Mouse (Mus musculus) heart, embryonic 16.5 days (tissue): Measurements from ENCODE around the gene Arhgef18. TPM values are rescaled to one million over a fixed set of nuclear protein-coding genes. Genes with fewer than 3 reads are reported as not detected.

ENCODE experiments used
- ATAC-seq: fragments of 200-750 bp; cut with Nextera tagmentation; replicated peaks from 2 replicates; pipeline ENCODE4 v1.8.0; 2017; ENCODE audit warnings: moderate number of reproducible peaks; ENCODE audit not compliant: insufficient read depth, low FRiP score; ENCODE audit errors: extremely low read depth
- H3K27ac ChIP-seq: fragments of 300-500 bp; sonication (generic); 2 replicates; pipeline ENCODE4 v1.5.1; 2014; ENCODE audit warnings: mild to moderate bottlenecking, low read length, control low read depth, moderate library complexity
- H3K27me3 ChIP-seq: fragments of 300-500 bp; sonication (generic); 2 replicates; pipeline ENCODE4 v1.6.1; 2014; ENCODE audit warnings: low read length, mixed read lengths; ENCODE audit not compliant: control insufficient read depth, insufficient read depth
- H3K36me3 ChIP-seq: fragments of 300-500 bp; sonication (generic); 2 replicates; pipeline ENCODE4 v1.6.1; 2014; ENCODE audit not compliant: control insufficient read depth, insufficient read depth
- H3K4me1 ChIP-seq: fragments of 300-500 bp; sonication (generic); 2 replicates; pipeline ENCODE4 v1.6.1; 2014; ENCODE audit warnings: low read length, mixed read lengths; ENCODE audit not compliant: control insufficient read depth, insufficient read depth
- H3K4me2 ChIP-seq: fragments of 300-500 bp; sonication (generic); 2 replicates; pipeline ENCODE4 v1.6.1; 2014; ENCODE audit warnings: low read depth, mild to moderate bottlenecking, control low read depth, low read length
- H3K4me3 ChIP-seq: fragments of 300-500 bp; sonication (generic); 2 replicates; pipeline ENCODE4 v1.5.1; 2014; ENCODE audit warnings: mild to moderate bottlenecking, control low read depth, low read length
- H3K9ac ChIP-seq: fragments of 300-500 bp; sonication (generic); 2 replicates; pipeline ENCODE4 v1.6.1; 2014; ENCODE audit warnings: low read length, control low read depth
- H3K9me3 ChIP-seq: fragments of 300-500 bp; sonication (generic); replicated peaks from 2 replicates; pipeline ENCODE4 v1.6.1; 2016; ENCODE audit warnings: low read length; ENCODE audit not compliant: control insufficient read depth
- WGBS: fragments of 180-500 bp; shearing (Covaris S2); extraction: QIAGEN DNeasy Blood & Tissue Kit; methylation state at CpG from one replicate; pipeline ENCODE4 v1.1.7; 2014; 5-methylcytosine and 5-hydroxymethylcytosine counted together
- polyA plus RNA-seq: library from polyadenylated mRNA; unstranded; fragments of >200 nt; fragmentation: Nextera tagmentation; extraction: Ambion mirVana; gene quantifications from 2 replicates; pipeline ENCODE4 v1.2.1, GENCODE M21; 2015

The Arhgef18 gene
- 6.5 and 6.8 TPM in 2 replicates for polyA plus RNA-seq

GRCm38 (mm10) chr8:3392771-3393710 lies at the start of gene Arhgef18:
Gene Arhgef18 (plus strand): TSS chr8:3393006.
- WGBS: 3% methylated on average over 48 of the region's 48 CpGs
- Histone ChIP-seq H3K9me3 (no peaks in the 10 kb centered on the region), H3K4me1 (peaks cover 22% of the 10 kb centered on the region), H3K27me3 (no peaks in the 10 kb centered on the region), H3K4me2 (peak within 1 kb of the TSS; percentile 71), H3K36me3 (no peaks in the 10 kb centered on the region; the same call in 1 of the 2 replicates), H3K9ac (peak within 1 kb of the TSS; percentile 79), H3K27ac (peak within 1 kb of the TSS; percentile 41), H3K4me3 (peak within 1 kb of the TSS; percentile 64)
- ATAC-seq: peak; percentile 99

- H3K4me3 ChIP-seq: no peak overlapping the region
- H3K9me3 ChIP-seq: no peaks in the 10 kb centered on the region
- H3K9ac ChIP-seq: no peak overlapping the region
- WGBS: 97% methylated on average over 6 of the region's 6 CpGs
- ATAC-seq: no peak
- no peaks in the 10 kb centered on the region for H3K27me3 ChIP-seq
- H3K36me3 ChIP-seq: no peaks in the 10 kb centered on the region
- peaks cover 3% of the 10 kb centered on the region; the same call in 1 of the 2 replicates for H3K4me1 ChIP-seq
- no peak overlapping the region for H3K27ac ChIP-seq
- H3K4me2 ChIP-seq: no peak overlapping the region
These were observed 47.5 kb upstream of the Arhgef18 start for GRCm38 (mm10) chr8:3345337-3345736.

GRCm38 (mm10) chr8:3346691-3347413 lies 46.0 kb upstream of the Arhgef18 start:
- H3K27ac ChIP-seq: no peak overlapping the region
- no peaks in the 10 kb centered on the region for H3K27me3 ChIP-seq
- no peak overlapping the region for H3K9ac ChIP-seq
- peaks cover 3% of the 10 kb centered on the region; the same call in 1 of the 2 replicates for H3K4me1 ChIP-seq
- H3K9me3 ChIP-seq: no peaks in the 10 kb centered on the region
- H3K4me2 ChIP-seq: no peak overlapping the region
- 82% methylated on average over 5 of the region's 5 CpGs for WGBS
- no peak overlapping the region for H3K4me3 ChIP-seq
- ATAC-seq: no peak
- no peaks in the 10 kb centered on the region for H3K36me3 ChIP-seq

GRCm38 (mm10) chr8:3348142-3348823 lies 44.5 kb upstream of the Arhgef18 start:
- Histone ChIP-seq H3K4me3 (no peak overlapping the region), H3K36me3 (no peaks in the 10 kb centered on the region), H3K9me3 (no peaks in the 10 kb centered on the region), H3K9ac (no peak overlapping the region), H3K27me3 (no peaks in the 10 kb centered on the region), H3K27ac (no peak overlapping the region), H3K4me2 (no peak overlapping the region), H3K4me1 (peaks cover 3% of the 10 kb centered on the region; the same call in 1 of the 2 replicates)
- ATAC-seq: no peak
- WGBS: 29% methylated on average over 13 of the region's 13 CpGs

GRCm38 (mm10) chr8:3350747-3351146 lies 42.1 kb upstream of the Arhgef18 start:
- Histone ChIP-seq H3K27ac (no peak overlapping the region), H3K4me3 (no peak overlapping the region), H3K36me3 (no peaks in the 10 kb centered on the region), H3K9ac (no peak overlapping the region), H3K27me3 (no peaks in the 10 kb centered on the region), H3K9me3 (no peaks in the 10 kb centered on the region), H3K4me2 (no peak overlapping the region), H3K4me1 (peaks cover 3% of the 10 kb centered on the region; the same call in 1 of the 2 replicates)
- ATAC-seq: no peak
- 56% methylated on average over 6 of the region's 6 CpGs for WGBS

DNA sequence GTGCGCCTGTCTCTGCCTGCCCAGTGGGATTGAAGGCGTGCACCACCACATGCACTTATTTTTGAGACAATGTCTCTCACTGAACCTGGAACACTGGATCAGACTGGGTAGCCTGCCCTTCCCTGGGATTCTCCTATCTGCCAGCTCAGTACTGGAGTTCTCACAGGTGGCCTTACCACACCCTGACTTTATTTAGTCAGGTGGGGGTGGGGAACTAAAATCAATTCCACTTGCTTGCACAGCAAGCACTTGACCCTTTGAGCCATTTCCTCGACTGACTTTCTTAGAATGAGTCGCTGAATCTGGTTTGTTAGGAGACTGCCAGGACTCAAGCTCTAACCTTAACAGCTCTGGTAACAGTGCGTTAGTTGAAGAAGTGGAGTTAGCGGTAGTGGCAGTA lies 40.1 kb upstream of the Arhgef18 start:
- H3K4me3 ChIP-seq: no peak overlapping the region
- H3K4me2 ChIP-seq: no peak overlapping the region; the same call in 1 of the 2 replicates

DNA sequence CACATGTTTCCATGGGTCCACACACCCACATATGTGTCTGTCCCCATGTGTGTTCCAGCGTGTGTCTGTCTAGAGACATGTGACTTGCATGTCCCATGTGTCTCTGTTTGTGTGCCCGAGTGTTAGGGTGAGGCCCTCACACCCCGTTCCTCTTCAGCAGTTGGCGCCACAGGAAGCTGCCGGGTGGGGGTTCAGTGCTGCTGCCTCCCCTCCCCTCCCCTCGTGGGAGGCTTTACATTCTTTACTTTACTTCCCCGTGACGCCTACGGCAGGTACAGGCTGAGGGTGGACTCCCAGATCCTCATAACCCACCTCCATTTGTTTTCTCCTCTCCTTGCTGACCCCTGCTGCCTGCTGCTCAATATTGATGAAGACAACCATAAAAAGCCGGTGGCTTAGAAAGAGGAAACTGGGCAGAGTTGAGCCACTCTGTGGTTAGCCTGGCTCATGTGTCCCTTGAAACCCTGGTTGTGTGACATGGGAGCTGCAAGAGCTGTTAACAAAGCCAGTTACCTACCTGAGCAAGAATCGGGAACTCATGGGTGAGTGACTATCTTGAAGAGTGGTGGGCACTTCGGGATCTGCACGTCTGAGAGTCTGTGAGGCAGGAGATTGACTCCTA lies 39.5 kb upstream of the Arhgef18 start, which contains the start of gene A430078G23Rik:
TSS of gene A430078G23Rik (plus strand) at position 227 of the 622 bp plus-strand sequence.
- Histone ChIP-seq H3K27me3 (no peaks in the 10 kb centered on the region), H3K4me1 (peaks cover 3% of the 10 kb centered on the region; the same call in 1 of the 2 replicates), H3K9ac (peak within 1 kb of the TSS; percentile 34; the same call in 1 of the 2 replicates), H3K27ac (peak within 1 kb of the TSS; percentile 48; the same call in 1 of the 2 replicates), H3K36me3 (no peaks in the 10 kb centered on the region), H3K4me2 (peak within 1 kb of the TSS; percentile 37), H3K9me3 (no peaks in the 10 kb centered on the region), H3K4me3 (peak within 1 kb of the TSS; percentile 30)
- ATAC-seq: no peak
- 67% methylated on average over 13 of the region's 13 CpGs for WGBS

More for the DNA sequence above, 40.1 kb upstream of the Arhgef18 start:
- H3K27me3 ChIP-seq: no peaks in the 10 kb centered on the region
- ATAC-seq: no peak
- WGBS: 69% methylated on average over 6 of the region's 6 CpGs
- H3K9ac ChIP-seq: no peak overlapping the region
- H3K9me3 ChIP-seq: no peaks in the 10 kb centered on the region
- no peak overlapping the region for H3K27ac ChIP-seq
- no peaks in the 10 kb centered on the region for H3K36me3 ChIP-seq
- peaks cover 3% of the 10 kb centered on the region; the same call in 1 of the 2 replicates for H3K4me1 ChIP-seq

DNA sequence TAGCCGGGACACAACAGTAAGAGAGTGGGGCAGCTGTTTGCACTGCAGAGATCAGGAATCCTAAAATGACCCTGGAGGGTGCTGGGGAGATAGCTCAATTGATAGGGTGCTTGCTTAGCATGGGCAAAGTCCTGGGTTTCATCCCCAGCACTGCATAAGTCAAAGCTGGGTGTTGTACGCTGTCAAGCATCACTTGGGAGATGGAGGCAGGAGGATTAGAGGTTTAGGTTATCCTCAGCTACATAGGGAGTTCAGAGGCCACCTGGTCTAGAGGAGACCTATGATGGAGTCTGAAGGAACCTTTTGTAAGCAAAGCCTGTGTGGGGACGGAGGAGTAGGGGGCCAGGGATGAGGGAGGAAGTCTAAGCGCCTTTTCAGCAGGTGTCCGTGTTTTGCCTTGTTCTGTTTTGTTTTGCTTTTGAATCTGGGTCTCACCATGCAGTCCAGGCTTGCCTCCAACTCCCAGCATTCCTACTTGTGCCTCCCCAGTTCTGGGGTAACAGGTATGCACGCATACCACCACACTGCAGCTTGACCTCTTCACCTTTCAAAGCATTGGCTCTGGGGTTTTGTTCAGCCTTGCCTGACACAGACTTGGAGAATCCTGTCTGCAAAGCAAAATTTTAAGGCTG lies 38.9 kb upstream of the Arhgef18 start:
- WGBS: 66% methylated on average over 6 of the region's 6 CpGs
- peak overlapping the region; percentile 37 for H3K4me2 ChIP-seq
- H3K27ac ChIP-seq: peak overlapping the region; percentile 48; the same call in 1 of the 2 replicates
- ATAC-seq: no peak
- no peaks in the 10 kb centered on the region for H3K4me1 ChIP-seq
- H3K36me3 ChIP-seq: no peaks in the 10 kb centered on the region
- H3K9me3 ChIP-seq: no peaks in the 10 kb centered on the region
- H3K27me3 ChIP-seq: no peaks in the 10 kb centered on the region
- H3K4me3 ChIP-seq: peak overlapping the region; percentile 30
- peak overlapping the region; percentile 34; the same call in 1 of the 2 replicates for H3K9ac ChIP-seq
